Mouse (Mus musculus) CH12.LX (cell line): ENCODE measurements around the gene Mllt3. TPM values are rescaled to one million over a fixed set of nuclear protein-coding genes. Genes with fewer than 3 reads are reported as not detected.
A peak's percentile ranks its signal among the peaks of the same experiment; 100 is the strongest.

Source experiments
- DNase-seq: peaks from one replicate; pipeline ENCODE4 v3.0.0-alpha.2; 2013; ENCODE audit errors: extremely low read depth
- H3K27ac ChIP-seq: 2 replicates; pipeline ENCODE4 v1.5.1; 2012; ENCODE audit warnings: low read depth, mild to moderate bottlenecking, control low read depth, moderate library complexity; ENCODE audit not compliant: insufficient read depth
- H3K27me3 ChIP-seq: replicated peaks from 2 replicates; pipeline ENCODE3; 2012; ENCODE audit warnings: inconsistent platforms
- H3K36me3 ChIP-seq, 2 experiments: replicated peaks in 1 of 2; 2 replicates each; pipeline versions ENCODE3 to v1.6.1; 2012; ENCODE audit warnings: inconsistent platforms in 1 of 2, low read length in 1 of 2, mild to moderate bottlenecking in 1 of 2, mixed read lengths in 1 of 2, moderate library complexity in 1 of 2; ENCODE audit not compliant: control insufficient read depth in 1 of 2, insufficient read depth in 1 of 2
- H3K4me1 ChIP-seq, 2 experiments: 2 replicates each; pipeline ENCODE4 v1.6.1; 2012; ENCODE audit warnings: inconsistent platforms in 1 of 2, moderate library complexity in 1 of 2; ENCODE audit not compliant: insufficient read depth in 2 of 2, control insufficient read depth in 1 of 2
- H3K4me2 ChIP-seq: 2 replicates; pipeline ENCODE4 v1.6.1; 2012; ENCODE audit warnings: low read depth, mild to moderate bottlenecking, control low read depth; ENCODE audit not compliant: poor library complexity, insufficient read depth, severe bottlenecking
- H3K4me3 ChIP-seq, 3 experiments: fragments of 150-350 bp in 1 of 3; sonication (generic) in 1 of 3; replicated peaks in 1 of 3; 2 replicates each; pipeline versions ENCODE3 to v1.5.1; 2011 to 2012; ENCODE audit warnings: low read depth in 2 of 3, low read length in 2 of 3, mild to moderate bottlenecking in 2 of 3, moderate library complexity in 2 of 3, control low read depth in 1 of 3, improper control_type of control experiment in 1 of 3, inconsistent platforms in 1 of 3, mixed read lengths in 1 of 3; ENCODE audit not compliant: poor library complexity in 1 of 3
- H3K79me2 ChIP-seq: replicated peaks from 2 replicates; pipeline ENCODE4 v1.6.1; 2012; ENCODE audit warnings: mild to moderate bottlenecking, moderate library complexity; ENCODE audit not compliant: control insufficient read depth, poor library complexity, insufficient read depth, severe bottlenecking; ENCODE audit errors: extremely low read depth
- H3K9ac ChIP-seq: 2 replicates; pipeline ENCODE4 v1.6.1; 2012; ENCODE audit warnings: low read depth, mild to moderate bottlenecking, control low read depth, moderate library complexity; ENCODE audit not compliant: insufficient read depth
- H3K9me3 ChIP-seq: replicated peaks from 2 replicates; pipeline ENCODE3; 2012; ENCODE audit warnings: low read length, inconsistent platforms, mixed read lengths
- CHD1 ChIP-seq: IDR thresholded peaks from 2 replicates; pipeline ENCODE4 v1.6.1; 2012; ENCODE audit warnings: low read depth, low read length, improper control_type of control experiment, inconsistent platforms
- CHD2 ChIP-seq: IDR thresholded peaks from 2 replicates; pipeline ENCODE4 v1.6.1; 2011; ENCODE audit warnings: low read length, improper control_type of control experiment
- CTCF ChIP-seq, 2 experiments: IDR thresholded peaks in 1 of 2; conservative IDR thresholded peaks in 1 of 2; 2 replicates each; pipeline ENCODE4 v1.5.1; 2011 to 2012; ENCODE audit warnings: low read depth in 2 of 2, low read length in 2 of 2, improper control_type of control experiment in 1 of 2, inconsistent platforms in 1 of 2, mild to moderate bottlenecking in 1 of 2, moderate library complexity in 1 of 2
- ELF1 ChIP-seq: IDR thresholded peaks from 2 replicates; pipeline ENCODE4 v1.6.1; 2014; ENCODE audit warnings: low read depth, mild to moderate bottlenecking, inconsistent platforms, low read length, improper control_type of control experiment
- EP300 ChIP-seq: IDR thresholded peaks from 2 replicates; pipeline ENCODE4 v1.6.1; 2011; ENCODE audit warnings: low read length, improper control_type of control experiment
- ETS1 ChIP-seq: conservative IDR thresholded peaks from 2 replicates; pipeline ENCODE4 v1.6.1; 2012; ENCODE audit warnings: low read depth, mild to moderate bottlenecking, inconsistent platforms, low read length, improper control_type of control experiment, moderate library complexity
- HCFC1 ChIP-seq: IDR thresholded peaks from 2 replicates; pipeline ENCODE4 v1.6.1; 2012; ENCODE audit warnings: low read depth, mild to moderate bottlenecking, inconsistent platforms, low read length, improper control_type of control experiment
- IRF4 ChIP-seq: IDR thresholded peaks from 2 replicates; pipeline ENCODE4 v1.6.1; 2014; ENCODE audit warnings: low read depth, mild to moderate bottlenecking, inconsistent platforms, low read length, improper control_type of control experiment
- MAX ChIP-seq: IDR thresholded peaks from 2 replicates; pipeline ENCODE4 v1.6.1; 2011; ENCODE audit warnings: low read length, improper control_type of control experiment
- MXI1 ChIP-seq: IDR thresholded peaks from 2 replicates; pipeline ENCODE4 v1.6.1; 2011; ENCODE audit warnings: mild to moderate bottlenecking, low read depth, low read length, improper control_type of control experiment
- NELFE ChIP-seq: IDR thresholded peaks from 2 replicates; pipeline ENCODE4 v1.6.1; 2011; ENCODE audit warnings: low read depth, low read length, improper control_type of control experiment
- POLR2AphosphoS2 ChIP-seq: IDR thresholded peaks from 2 replicates; pipeline ENCODE4 v1.6.1; 2011; ENCODE audit warnings: low read depth, low read length, improper control_type of control experiment
- TBP ChIP-seq: conservative IDR thresholded peaks from 2 replicates; pipeline ENCODE4 v1.6.1; 2011; ENCODE audit warnings: low read depth, low read length, improper control_type of control experiment
- TCF12 ChIP-seq: IDR thresholded peaks from 2 replicates; pipeline ENCODE4 v1.6.1; 2014; ENCODE audit warnings: low read depth, mild to moderate bottlenecking, inconsistent platforms, low read length, improper control_type of control experiment
- UBTF ChIP-seq: IDR thresholded peaks from 2 replicates; pipeline ENCODE4 v1.6.1; 2012; ENCODE audit warnings: low read depth, mild to moderate bottlenecking, inconsistent platforms, low read length, improper control_type of control experiment, moderate library complexity
- USF2 ChIP-seq: conservative IDR thresholded peaks from 2 replicates; pipeline ENCODE4 v1.6.1; 2011; ENCODE audit warnings: low read depth, low read length, improper control_type of control experiment
- ZNF384 ChIP-seq: IDR thresholded peaks from 2 replicates; pipeline ENCODE4 v1.6.1; 2012; ENCODE audit warnings: low read depth, low read length, improper control_type of control experiment, inconsistent platforms
- dilution Hi-C: fragments of 300-500 bp; cut with MboI; formaldehyde crosslinking; loops from 2 replicates; pipeline ENCODE4 v1.14.3; 2020; ENCODE audit warnings: low sequenced_read_pairs; ENCODE audit not compliant: extremely low pct_unique_long_range_greater_than_20kb, extremely low pct_ligation_motif_present
- in situ Hi-C: fragments of 300-500 bp; cut with MboI; formaldehyde crosslinking; loops from 3 replicates; pipeline ENCODE4 v1.14.3; 2019; ENCODE audit warnings: low sequenced_read_pairs, low pct_ligation_motif_present, low pct_unique_long_range_greater_than_20kb, mixed read lengths
- polyA plus RNA-seq: library from polyadenylated mRNA; unstranded; fragments of >175 nt; gene quantifications from 2 replicates; pipeline ENCODE4 v1.2.1, GENCODE M21; 2012; ENCODE audit warnings: low read depth; ENCODE audit not compliant: insufficient read length
- total RNA-seq, 2 experiments: library from RNA; depleted of rRNA; stranded (reverse); fragments of 300-350 nt in 1 of 2; fragments of >200 nt in 1 of 2; gene quantifications; 2 replicates each; pipeline ENCODE4 v1.2.3; 2012 to 2014

Gene Mllt3
- total and polyA plus RNA-seq, 3 experiments, result 8.3 to 20.9 (median 10.1) TPM

DNA sequence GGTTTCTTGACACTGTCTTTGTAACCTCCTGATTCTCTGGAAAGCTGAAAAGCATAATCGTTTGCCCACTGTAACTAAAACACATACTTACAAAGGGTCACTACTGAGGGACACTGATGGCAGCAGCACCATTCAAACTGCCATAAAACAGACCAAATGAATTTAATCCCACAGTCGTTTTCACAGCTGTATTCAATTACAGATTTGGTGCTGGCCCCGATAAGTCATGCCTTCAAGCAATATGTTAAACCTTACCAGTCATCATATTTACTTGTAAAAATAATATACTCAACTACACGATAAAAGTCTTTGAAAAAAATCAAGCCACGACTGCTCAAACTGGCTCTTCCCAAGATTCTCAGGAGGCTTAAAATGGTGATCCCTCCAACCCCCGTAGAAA, 83.7 kb downstream of the Mllt3 start:
- DNase-seq, result no peak
- no peaks in the 10 kb centered on the region for H3K36me3 ChIP-seq
- dilution Hi-C loops, result no loop called here

DNA sequence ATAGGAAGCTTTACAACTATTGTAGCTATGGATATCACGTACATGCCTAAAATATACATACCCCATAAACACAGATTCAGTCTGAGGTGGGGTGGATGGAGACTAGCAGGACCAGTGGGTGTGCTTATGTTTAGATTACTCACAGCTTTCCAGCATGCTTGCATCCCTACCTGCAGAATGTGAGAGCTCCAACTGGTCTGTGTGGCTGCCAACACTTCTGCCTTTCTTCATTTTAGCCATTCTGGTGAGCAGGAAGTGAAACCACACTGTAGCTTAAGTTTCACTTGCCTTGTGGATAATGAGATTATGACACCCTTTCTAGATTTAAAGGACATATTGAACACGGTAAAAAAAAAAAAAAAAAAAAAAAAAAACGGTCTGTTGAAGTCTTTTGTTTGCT, 88.8 kb downstream of the Mllt3 start:
- H3K4me1 ChIP-seq, result peaks cover 5 to 14% of the 10 kb centered on the region in 2 experiments; a peak in 2 of 4 replicates
- in situ Hi-C loops (no loop called here), dilution Hi-C loops (no loop called here)
- no peaks in the 10 kb centered on the region for H3K79me2 ChIP-seq
- DNase-seq, result peak; percentile 27
- H3K9me3 ChIP-seq, result no peaks in the 10 kb centered on the region
- TF ChIP-seq UBTF, result no peak
- peak; percentile 75 for TF ChIP-seq ZNF384
- TF ChIP-seq IRF4, result peak; percentile 56
- TF ChIP-seq EP300, result peak; percentile 35; the same call in 1 of the 2 replicates
- H3K27me3 ChIP-seq, result no peaks in the 10 kb centered on the region
- H3K36me3 ChIP-seq, result no peaks in the 10 kb centered on the region
- H3K4me2 ChIP-seq, result no peak overlapping the region
- no peak overlapping the region for H3K27ac ChIP-seq
- no peak overlapping the region for H3K4me3 ChIP-seq
- no peak overlapping the region for H3K9ac ChIP-seq

More for the DNA sequence above, 83.7 kb downstream of the Mllt3 start:
- H3K79me2 ChIP-seq, result no peaks in the 10 kb centered on the region
- no peak overlapping the region for H3K9ac ChIP-seq
- no peaks in the 10 kb centered on the region for H3K9me3 ChIP-seq
- no peak overlapping the region for H3K4me3 ChIP-seq
- no peak for TF ChIP-seq ZNF384
- TF ChIP-seq CHD2, result no peak
- TF ChIP-seq ELF1, result no peak
- TF ChIP-seq CHD1, result no peak
- H3K4me1 ChIP-seq, result peaks cover 2 to 11% of the 10 kb centered on the region in 2 experiments; a peak in 2 of 4 replicates
- in situ Hi-C loops, result no loop called here
- H3K27me3 ChIP-seq, result no peaks in the 10 kb centered on the region
- no peak overlapping the region for H3K27ac ChIP-seq
- H3K4me2 ChIP-seq, result no peak overlapping the region

- H3K4me3 ChIP-seq, result no peak overlapping the region
- H3K9me3 ChIP-seq, result no peaks in the 10 kb centered on the region
- no peak overlapping the region for H3K4me2 ChIP-seq
- H3K4me1 ChIP-seq, result peaks cover 5 to 14% of the 10 kb centered on the region in 2 experiments; a peak in 2 of 4 replicates
- no peak for DNase-seq
- no peak overlapping the region for H3K9ac ChIP-seq
- dilution Hi-C loops (no loop called here), in situ Hi-C loops (no loop called here)
- no peak for TF ChIP-seq MAX
- TF ChIP-seq MXI1, result no peak
- no peak for TF ChIP-seq TBP
- no peak for TF ChIP-seq HCFC1
- no peak for TF ChIP-seq CHD2
- TF ChIP-seq CTCF (conservative IDR thresholded peaks at IDR 0.05 in 1 of 2, IDR thresholded peaks at IDR 0.05 in 1 of 2; ENCODE audit: low read depth in 2 of 2, low read length in 2 of 2), result no peak
- TF ChIP-seq TCF12, result no peak
- TF ChIP-seq USF2, result no peak
- no peak for TF ChIP-seq EP300
- TF ChIP-seq NELFE, result no peak
- no peak for TF ChIP-seq ETS1
- TF ChIP-seq POLR2AphosphoS2, result no peak
- no peak for TF ChIP-seq ELF1
- H3K27me3 ChIP-seq, result no peaks in the 10 kb centered on the region
- H3K79me2 ChIP-seq, result no peaks in the 10 kb centered on the region
- H3K27ac ChIP-seq, result no peak overlapping the region
- no peaks in the 10 kb centered on the region for H3K36me3 ChIP-seq
These were observed 90.2 kb downstream of the Mllt3 start for GRCm38 (mm10) chr4:87942921-87943403.
